Mouse (Mus musculus): ENCODE data around the gene Zdhhc21. TPM values are rescaled to one million over a fixed set of nuclear protein-coding genes. Genes with fewer than 3 reads are reported as not detected.
A peak's percentile ranks its signal among the peaks of the same experiment; 100 is the strongest.

The Zdhhc21 gene
- total RNA-seq, 2 experiments from 2014 or later = 10.7 to 11.1 TPM

GRCm38 (mm10) chr4:82765513-82766216 is 94.1 kb downstream of the Zdhhc21 start:
- no peak for DNase-seq (ENCODE audit: low spot score)

GRCm38 (mm10) chr4:82763586-82763985 is 96.2 kb downstream of the Zdhhc21 start:
- no peak for DNase-seq (ENCODE audit: low spot score)

- peak; percentile 63 for DNase-seq (ENCODE audit: low spot score)
Measured at GRCm38 (mm10) chr4:82762430-82763119, 97.2 kb downstream of the Zdhhc21 start.

- no peak for DNase-seq (ENCODE audit: low spot score)
Measured at GRCm38 (mm10) chr4:82756295-82756626, 103.5 kb downstream of the Zdhhc21 start.

- DNase-seq (ENCODE audit: low spot score) = no peak
Measured at GRCm38 (mm10) chr4:82755616-82756294, 104.0 kb downstream of the Zdhhc21 start.

Other genes with a start within 250 kb of the Zdhhc21 start
- 10 to 100 TPM; 83.1 to 87.8 TPM for gene Nfib, start 154.2 kb downstream of the Zdhhc21 start, total RNA-seq (2021)
- gene Cer1, start 25.2 kb upstream of the Zdhhc21 start, total RNA-seq (2021) = not detected
- gene Frem1, start 192.4 kb upstream of the Zdhhc21 start, total RNA-seq (2021) = under 1 TPM; 0.19 to 0.37 TPM